Mouse (Mus musculus) A20 (cell line): ENCODE results near the gene Tdgf1.

Experiments
- DNase-seq: peaks from one replicate; pipeline ENCODE4 v3.0.0-alpha.2; 2011; ENCODE audit warnings: low read depth, low spot score

Tdgf1 gene

DNA sequence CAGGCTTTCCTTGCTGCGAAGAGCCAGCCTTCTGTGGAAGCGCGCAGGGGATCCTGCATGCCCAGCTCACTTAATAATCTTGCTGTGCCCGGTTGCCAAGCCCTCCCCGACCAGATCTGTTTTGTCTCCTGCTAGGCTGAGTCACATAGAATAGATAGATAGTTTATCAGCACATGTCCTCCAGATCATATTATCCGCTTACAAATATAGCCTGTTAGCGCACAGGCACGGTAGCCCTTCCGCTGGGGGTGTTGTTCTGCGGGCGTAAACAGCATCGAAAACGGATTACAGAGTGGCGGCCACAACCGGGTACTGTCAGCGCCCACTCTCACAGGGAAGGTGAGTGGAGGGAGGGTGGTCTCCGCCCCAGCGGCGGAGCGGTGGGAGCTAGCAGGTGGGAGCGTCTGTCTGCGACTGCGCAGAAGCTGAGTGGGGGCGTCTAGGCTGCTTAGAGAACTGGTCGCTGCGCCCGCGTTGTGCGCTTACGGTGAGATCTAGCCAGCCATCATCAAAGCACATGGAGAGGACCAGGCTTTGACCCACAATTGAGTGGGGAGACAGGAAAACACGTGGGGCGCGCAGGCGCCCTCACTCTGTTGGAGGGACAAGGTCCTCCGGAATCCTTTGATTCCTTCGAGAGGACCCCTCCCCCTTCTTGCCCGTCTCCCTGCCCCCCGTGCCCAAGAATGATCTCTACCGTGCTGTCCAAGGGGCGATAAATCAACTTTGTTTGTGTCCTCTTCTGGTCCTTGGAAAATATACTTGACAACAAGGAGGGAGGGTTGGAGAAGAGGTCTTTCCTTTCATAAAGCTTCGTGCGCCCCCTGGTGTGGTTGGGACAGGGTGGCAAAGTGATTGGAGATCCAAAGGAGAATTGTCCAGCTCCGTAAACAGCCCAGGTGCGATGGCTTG, 7.8 kb upstream of the Tdgf1 start:
- no peak for DNase-seq

DNA sequence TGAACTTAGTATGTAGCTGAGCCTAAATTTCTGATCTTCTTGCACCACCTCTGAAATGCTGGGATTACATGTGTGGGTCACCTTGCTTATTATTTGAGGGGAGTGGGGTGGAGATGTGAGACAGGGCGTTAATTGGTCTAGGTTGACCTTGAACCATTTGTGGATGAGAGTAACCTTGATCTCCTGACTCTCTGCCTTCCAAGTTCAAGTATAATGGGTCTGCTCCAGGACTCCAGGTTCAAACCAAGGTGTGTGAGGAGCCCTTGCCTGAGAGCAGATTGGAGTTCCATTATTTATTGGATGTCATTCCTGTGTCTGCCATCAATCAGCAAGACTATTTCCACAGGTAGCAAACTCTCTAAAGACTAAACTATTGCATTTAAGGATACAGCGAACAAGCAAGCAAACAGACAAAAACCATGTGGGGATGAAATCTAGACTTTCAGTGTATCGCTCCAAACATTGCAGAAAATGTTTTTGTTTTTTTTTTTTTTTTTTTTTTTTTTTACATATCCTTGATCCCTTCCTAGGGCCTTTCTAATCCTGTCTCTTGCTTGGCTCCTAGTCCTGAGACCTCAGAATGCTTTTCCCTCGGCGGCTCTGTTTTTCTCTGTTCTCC, 7.1 kb upstream of the Tdgf1 start:
- DNase-seq = no peak

DNA sequence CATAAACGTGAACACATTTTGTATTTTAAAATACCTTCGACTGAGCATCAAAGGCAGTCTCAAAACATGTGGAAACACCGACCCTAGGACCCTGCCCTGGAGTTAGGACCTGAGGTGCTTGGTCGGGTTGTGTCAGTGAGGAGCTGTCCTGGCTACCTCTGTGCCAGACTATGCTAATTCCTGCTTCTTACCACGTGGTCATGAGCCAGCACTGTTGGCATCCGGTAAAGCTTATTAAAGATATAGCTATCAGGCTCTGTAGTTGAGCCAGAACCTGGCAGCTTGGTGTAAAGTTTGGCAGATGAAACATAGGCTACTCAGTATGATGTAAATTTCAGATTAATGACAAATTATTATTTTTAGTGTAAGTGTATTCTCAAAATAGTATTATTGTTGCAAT, 6.4 kb upstream of the Tdgf1 start:
- DNase-seq = no peak

DNA sequence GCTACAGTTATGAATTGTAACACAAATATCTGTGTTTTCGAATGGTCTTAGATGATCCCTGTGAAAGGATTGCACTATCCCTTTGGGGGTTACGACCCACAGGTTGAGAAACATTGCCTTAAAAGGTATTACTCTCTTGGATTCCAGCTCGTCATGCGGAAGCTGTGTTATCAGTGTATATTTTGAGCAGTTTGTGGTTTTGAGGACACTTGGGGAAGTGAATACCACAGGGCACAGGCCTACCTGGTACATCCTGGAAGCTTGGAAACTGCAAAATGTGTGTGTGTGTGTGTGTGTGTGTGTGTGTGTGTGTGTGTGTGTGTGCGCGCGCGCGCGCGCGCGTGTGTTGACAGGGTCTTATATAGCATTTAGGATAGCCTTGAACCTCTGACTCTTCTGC, 5.9 kb upstream of the Tdgf1 start:
- no peak for DNase-seq

DNA sequence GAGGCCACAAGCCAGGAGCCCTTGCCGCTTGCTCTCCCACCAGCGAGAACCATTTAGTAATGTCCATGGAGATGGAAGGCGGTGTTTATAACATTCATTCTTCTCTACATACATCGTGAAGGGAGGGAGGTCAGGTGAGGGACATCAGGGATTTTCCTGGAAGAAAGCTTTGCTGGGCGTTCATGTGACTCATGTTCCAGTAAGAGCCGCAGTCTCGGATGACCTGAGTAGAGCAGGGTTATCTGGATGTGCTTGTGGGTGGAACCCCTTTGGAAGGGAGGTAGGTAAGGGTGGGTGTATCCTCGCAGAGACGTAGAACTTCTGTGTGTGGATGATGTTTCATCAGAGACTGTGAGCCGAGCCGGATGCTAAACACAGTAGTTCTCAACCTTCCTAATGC, 5.4 kb upstream of the Tdgf1 start, which contains the start of gene Lrrc2:
Lrrc2 (plus strand) TSS at position 149 of the 400 bp plus-strand sequence.
- DNase-seq = no peak

DNA sequence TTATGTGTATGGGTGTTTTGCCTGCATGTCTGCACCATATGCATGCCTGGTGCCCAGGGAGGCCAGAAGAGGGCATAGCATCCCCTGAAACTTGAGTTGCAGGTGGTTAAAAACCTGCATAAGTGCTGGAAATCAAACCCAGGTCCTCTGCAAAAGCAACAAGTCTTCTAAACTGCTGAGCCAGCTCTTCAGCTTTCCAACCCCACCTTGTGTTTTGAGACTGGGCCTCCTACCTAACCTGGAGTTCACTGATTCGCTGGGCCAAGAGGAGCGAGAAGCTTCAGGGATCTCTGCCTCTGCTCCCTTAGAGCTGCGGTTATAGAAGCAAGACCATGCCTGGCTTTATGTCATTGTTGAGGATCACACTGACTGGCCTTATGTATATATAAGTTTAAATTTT, 4.2 kb upstream of the Tdgf1 start:
- DNase-seq = no peak

DNA sequence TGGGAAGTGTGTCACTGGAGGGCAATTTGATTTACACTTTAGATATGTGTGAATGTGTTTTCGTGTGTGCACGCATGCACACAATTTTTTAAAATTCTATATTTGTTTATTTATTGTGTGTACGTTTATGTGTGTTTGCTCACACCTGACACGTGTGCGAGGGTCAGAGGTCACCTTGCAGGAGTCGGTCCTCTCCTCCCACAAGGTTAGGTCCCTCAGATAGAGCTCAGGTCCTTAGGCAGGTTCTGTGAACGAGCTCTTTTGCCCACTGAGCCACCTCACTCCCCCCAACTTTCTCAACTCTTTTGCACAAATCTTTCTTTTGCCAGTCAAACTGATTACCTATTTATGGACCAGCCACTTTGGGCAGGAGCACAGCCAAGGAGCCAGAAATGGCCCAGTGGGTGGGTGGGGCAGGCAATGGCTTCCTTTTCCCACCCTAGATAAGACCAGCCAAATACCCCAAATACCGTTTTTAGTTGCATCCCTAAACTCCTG, 2.9 kb upstream of the Tdgf1 start:
- no peak for DNase-seq

DNA sequence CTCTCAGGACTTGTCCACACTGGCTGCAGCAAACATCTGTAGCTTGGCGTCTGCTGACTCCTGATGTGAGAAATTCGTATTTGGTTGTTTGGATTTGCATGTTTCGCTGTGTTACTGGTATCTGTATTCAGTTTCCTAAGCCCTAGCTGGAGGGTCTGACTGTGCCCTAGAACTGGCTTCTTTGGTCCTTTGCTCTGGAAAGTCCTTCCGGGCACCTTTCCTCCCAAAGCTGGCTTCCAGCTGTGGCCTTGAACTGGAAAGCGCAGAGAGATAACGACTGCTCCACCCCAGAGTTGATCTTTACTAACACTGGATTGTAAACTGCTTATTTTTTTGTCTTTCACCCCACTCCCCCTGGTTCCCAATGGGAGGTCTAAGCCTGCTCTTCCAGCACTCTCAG, 1.9 kb upstream of the Tdgf1 start:
- DNase-seq = no peak

DNA sequence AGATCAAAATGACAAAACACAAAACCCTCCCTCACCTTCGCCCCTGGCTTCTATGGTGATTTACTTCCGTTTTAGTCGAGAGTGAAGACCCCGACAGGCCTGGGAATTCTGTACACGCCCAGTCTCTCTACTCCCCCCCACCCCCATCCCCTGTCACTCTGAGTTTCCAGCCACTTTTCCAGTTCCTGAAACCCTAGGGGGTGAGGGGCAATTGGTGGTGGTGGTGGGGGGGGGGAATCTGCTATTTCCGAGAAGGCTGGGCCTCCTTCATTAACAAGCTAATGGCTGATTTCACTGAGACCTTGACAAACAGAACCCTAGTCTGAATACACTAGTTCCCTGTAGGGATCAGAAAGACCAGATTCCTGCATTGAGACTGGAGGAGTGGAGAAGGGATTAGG, 1.3 kb upstream of the Tdgf1 start:
- DNase-seq = no peak

DNA sequence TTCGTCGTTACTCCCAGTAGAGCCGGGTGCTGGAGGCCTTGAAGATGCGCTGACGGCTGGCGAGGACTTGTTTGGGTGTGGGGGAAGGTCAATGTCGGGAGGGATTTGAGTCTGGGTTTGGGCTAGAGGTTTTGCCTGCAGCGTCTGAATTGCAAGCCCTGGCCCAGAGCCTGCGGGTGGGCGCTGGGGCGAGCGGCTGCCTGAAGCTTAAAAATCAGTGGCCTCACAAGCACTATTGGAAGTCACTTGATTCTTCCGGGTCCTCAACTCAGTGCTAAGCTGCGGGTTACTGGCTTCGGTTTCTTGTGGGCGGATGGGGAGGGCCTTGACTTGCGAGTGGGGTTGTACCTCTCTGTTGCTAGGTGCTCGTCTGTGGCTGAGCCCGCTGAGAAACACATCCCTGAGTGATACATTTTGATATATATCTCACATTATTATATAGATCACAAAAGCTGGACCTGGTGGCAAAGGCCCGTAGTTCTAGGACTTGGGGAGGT, 638 bp upstream of the Tdgf1 start:
- DNase-seq = no peak

DNA sequence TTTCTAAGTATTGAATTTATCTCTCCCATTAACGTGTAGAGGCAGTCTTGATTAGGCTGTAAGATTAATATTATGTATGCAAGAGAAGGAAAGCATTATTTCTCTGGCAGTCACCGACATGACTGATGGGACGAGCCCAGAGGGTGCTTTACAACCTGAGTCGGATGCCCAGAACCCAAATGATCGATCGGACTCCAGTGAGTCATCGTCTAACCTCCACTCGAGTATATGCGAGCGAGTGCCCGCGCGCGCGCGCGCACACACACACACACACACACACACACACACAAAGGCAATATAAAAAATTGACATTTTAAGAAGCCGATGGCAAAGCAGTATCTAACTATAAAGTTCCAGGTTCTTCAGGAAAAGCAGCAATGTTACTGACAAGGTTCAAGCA, 615 bp downstream of the Tdgf1 start:
- no peak for DNase-seq

DNA sequence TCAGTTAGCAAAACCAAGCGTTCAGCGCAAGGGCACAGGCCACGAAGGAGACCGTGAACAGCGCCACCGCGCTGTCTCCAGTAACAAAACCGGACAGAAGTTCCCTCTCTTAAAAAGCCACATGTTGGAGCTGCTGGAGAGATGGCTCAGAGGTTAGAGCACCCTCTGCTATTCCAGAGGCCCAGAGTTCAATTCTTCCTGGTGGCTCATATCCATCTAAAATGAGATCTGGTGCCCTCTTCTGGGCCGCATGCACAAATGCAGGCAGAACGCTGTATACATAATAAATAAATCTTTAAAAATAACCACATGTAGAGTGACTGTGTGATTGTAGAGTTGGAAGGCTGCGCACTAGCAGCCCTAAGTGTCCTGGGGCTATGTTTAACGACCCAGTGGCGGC, 1.7 kb downstream of the Tdgf1 start:
- DNase-seq = peak; percentile 38

DNA sequence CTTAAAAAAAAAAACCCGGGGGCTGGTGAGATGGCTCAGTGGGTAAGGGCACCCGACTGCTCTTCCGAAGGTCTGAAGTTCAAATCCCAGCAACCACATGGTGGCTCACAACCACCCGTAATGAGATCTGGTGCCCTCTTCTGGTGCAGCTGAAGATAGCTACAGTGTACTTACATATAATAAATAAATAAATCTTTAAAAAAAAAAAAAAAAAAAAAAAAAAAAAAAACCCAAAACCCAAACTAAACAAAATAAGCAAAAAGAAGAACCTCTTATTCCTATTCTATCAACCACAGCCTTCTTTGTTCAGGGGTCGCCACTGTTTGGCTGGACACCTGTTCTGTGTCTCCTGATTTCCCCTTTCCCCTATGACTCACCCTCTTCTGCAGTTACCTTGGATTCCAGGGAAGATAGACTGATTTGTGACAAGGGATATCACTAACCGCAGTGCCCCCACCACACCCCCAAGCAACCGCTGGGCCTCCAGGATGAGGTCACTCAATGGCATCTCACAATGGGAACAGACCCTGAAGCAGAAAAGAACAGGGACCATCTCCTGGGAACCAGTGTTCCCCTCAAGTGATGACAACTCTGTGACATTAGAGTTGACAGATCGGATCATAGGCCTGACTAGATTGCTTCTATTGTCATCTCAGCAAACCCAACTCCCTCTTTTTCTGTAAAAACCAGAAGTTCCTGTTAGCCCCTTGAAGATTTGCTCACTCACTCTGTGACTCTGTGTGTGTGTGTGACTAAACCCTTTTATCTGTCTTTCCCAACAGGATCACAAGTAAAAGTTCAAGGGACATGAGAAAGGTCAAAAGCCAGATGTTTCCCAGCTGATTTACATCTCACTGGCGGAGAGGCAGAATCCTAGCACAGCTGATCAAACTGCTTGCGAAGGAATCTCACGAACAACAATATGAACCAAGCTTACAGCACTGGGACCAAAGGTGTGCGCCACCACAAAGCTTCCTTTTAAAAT, 8.2 kb downstream of the Tdgf1 start:
- DNase-seq = no peak

DNA sequence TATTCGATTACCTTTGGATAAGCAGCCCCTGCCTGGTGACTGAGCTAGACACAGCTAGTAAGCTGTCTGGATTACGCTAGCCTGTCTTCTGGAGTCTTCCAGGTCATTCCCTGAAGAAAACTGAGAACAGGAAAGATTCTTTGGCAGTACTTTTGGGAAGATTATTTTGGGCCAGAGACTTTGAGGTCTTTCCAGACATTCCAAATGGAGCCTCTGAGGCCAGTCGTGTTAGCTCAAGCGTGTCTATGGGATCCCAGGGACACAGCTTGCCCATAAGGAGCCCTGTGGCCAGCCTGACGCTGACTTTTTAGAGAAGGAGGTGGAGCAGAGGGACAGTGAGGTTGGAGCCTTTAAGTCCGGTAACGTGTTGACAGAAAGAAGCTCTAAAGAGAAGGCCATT, 10.0 kb downstream of the Tdgf1 start:
- no peak for DNase-seq

DNA sequence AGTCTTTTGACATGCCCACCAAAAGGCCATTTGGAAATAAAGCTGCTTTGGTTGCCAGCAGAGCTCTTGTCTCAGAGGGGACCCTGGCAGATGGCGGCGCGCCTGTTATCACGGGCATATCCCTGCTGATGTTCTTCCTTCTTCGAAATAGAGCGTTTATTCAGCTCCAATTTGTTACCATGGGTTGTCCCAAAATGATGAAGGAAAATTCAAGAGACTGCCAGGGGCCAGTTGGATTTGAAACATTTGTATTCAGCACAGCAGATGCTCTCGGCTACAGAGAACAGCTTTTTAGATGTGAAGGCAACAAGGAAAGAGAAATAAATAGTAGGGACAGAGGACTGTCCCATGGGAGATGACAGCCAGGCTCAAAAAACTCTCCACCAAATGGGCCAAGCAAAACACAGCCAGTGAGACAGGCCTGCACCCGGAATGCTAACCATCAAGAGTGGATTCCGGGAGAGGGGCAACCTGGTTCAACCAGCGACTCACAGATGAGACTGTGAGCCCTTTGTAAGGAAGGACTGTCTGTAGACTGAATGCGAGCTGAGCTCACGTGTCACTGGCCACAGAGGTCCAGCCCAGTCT, 12.0 kb downstream of the Tdgf1 start:
- no peak for DNase-seq

DNA sequence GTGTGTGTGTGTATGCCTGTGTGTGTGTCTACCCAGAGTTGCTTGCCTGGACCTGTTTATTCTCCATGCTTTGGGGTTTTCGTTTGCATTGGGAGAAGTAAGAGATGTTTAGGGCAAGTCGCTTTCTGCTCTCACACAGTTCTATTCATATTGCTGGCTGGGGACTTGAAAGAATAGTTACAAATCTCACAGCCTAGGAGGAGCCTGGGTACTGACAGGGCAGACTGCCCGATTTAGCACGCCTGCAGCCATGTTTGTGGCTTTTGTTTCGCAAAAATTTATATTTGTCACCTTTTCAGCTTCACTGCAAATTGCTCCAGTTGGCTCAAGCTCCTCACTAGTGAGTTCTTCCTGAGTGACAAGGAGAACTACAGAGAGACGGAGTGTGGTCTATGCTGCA, 14.4 kb downstream of the Tdgf1 start:
- DNase-seq = no peak

DNA sequence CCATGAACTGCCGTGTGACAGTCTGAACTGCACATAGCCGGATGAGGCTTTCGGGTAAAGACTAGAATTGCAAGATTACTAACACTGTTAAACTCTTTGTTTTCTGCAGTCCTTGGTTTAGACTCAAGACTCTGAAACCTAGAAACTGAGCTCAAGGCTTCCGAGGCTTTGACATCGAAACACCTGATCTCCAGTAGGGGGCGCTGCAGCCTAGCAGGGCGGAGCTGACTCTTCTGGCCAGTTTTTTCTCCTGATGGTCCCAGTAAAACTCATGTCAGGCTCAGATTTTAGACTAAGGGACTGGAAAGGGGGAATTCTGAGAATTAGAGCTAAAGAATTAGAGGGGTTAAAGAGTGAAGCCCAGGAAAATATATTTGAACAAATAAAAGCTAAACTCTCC, 23.2 kb downstream of the Tdgf1 start:
- peak; percentile 60 for DNase-seq

DNA sequence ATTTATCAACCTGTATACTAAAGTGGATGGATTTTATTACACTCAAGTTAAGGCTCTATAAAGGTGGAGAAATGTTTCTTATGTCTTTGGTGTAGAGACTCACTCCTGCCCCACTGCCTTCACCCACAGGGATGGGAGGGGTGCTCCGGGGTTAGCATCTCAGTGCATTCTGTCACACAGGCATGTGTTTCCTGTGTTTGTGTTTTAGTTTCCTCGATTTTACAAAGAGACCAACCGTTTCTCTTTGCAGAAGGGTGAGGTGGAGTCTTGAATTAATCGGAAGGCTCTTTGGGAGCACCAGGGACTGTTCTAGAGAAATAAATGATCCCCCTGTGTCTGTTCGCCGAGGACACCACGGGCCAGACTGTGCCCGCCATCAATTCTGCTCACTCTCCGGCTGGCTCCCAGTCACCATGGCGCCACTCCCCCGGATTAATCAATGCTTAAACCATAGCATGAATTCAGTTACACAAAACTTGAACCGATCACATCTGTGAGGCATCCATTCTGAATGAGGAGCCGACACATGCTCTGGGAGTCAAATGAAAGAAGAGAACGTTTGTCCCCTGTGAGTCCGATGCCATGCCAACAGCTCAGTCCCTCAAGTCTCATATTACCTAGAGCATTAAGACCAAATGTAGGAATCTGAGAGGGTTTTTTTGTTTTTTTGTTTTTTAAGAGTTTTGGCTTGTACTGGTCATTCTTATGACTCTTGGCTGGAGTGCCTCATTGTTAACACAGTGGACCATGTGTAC, 25.1 kb downstream of the Tdgf1 start:
- DNase-seq = no peak

DNA sequence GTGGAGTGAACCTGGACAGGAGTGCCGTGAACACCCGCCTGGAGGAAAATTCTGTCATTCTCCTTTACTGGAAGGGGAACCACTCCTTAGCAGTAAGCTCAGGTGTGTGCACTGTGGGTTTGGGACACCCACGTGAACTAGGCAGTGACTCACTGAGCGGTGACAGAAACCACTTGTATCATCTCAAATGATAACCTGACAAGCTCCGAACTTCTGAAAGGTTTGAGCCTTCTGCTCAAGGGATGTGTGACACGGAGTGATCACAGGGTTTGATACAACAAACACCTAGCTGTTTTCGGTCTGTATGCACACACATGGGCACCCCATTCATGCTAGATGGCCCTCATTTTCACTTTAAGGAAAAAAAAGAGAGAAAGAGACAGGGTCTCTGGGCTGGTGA, 29.2 kb downstream of the Tdgf1 start, which contains the start of gene Fam240a:
Fam240a (minus strand) TSS at position 76 of the 400 bp plus-strand sequence.
- DNase-seq = no peak

DNA sequence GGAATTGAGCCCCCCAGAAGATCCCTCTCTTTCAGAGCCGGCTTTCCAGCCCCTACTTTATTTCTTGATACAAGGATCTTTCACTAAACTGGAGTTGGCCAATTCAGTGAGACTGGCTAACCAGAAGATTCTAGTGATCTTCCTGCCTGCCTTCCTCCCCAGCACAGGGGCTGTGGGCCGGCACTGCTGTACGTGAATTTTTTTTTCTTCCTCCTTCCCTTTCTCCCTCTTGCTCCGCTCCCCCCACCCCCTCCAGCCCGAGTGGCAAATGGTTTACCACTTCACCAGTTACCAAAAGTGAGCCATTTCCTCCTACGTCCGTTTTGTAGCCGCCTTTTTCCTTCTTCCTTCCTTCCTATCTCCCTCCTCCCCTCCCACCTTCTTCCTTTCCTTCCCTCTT, 30.5 kb downstream of the Tdgf1 start:
- no peak for DNase-seq
